Mouse (Mus musculus) forebrain, embryonic 12.5 days (tissue): ENCODE results near the gene Mef2b. TPM values are rescaled to one million over a fixed set of nuclear protein-coding genes. Genes with fewer than 3 reads are reported as not detected.

ENCODE experiments used
- ATAC-seq: fragments of 200-750 bp; cut with Nextera tagmentation; 2 replicates; pipeline ENCODE4 v1.8.0; 2017; ENCODE audit warnings: moderate TSS enrichment; ENCODE audit not compliant: low FRiP score
- H3K27ac ChIP-seq: fragments of 300-500 bp; sonication (generic); 2 replicates; pipeline ENCODE4 v1.5.1; 2016; ENCODE audit warnings: mild to moderate bottlenecking
- H3K27me3 ChIP-seq: fragments of 300-500 bp; sonication (generic); 2 replicates; pipeline ENCODE4 v1.6.1; 2016; ENCODE audit warnings: mild to moderate bottlenecking
- H3K36me3 ChIP-seq: fragments of 300-500 bp; sonication (generic); replicated peaks from 2 replicates; pipeline ENCODE4 v1.6.1; 2016; ENCODE audit warnings: mild to moderate bottlenecking
- H3K4me1 ChIP-seq: fragments of 300-500 bp; sonication (generic); 2 replicates; pipeline ENCODE4 v1.6.1; 2016
- H3K4me2 ChIP-seq: fragments of 300-500 bp; sonication (generic); 2 replicates; pipeline ENCODE4 v1.6.1; 2016; ENCODE audit warnings: mild to moderate bottlenecking, moderate library complexity
- H3K4me3 ChIP-seq: fragments of 300-500 bp; sonication (generic); replicated peaks from 2 replicates; pipeline ENCODE4 v1.5.1; 2016; ENCODE audit warnings: mild to moderate bottlenecking
- H3K9ac ChIP-seq: fragments of 300-500 bp; sonication (generic); 2 replicates; pipeline ENCODE4 v1.6.1; 2016; ENCODE audit warnings: mild to moderate bottlenecking
- H3K9me3 ChIP-seq: fragments of 300-500 bp; sonication (generic); 2 replicates; pipeline ENCODE4 v1.6.1; 2016
- WGBS: fragments of 180-500 bp; shearing (Covaris S2); methylation state at CpG from one replicate; pipeline ENCODE4 v1.1.7; 2016; 5-methylcytosine and 5-hydroxymethylcytosine counted together
- polyA plus RNA-seq: library from polyadenylated mRNA; unstranded; fragments of >200 nt; fragmentation: Nextera tagmentation; extraction: Ambion mirVana; gene quantifications from 2 replicates; pipeline ENCODE4 v1.2.1, GENCODE M21; 2016

The Mef2b gene
- polyA plus RNA-seq, 1 experiment from 2014 or later: 1.6 TPM

GRCm38 (mm10) chr8:70194191-70194590, 54.7 kb downstream of the Mef2b start:
- H3K9me3 ChIP-seq: no peaks in the 10 kb centered on the region
- ATAC-seq: no peak
- H3K36me3 ChIP-seq: no peaks in the 10 kb centered on the region
- H3K4me1 ChIP-seq: peaks cover 6% of the 10 kb centered on the region; the same call in 1 of the 2 replicates
- H3K4me3 ChIP-seq: no peak overlapping the region
- 95% methylated on average over 3 of the region's 3 CpGs for WGBS
- no peak overlapping the region for H3K9ac ChIP-seq
- H3K4me2 ChIP-seq: no peak overlapping the region
- no peak overlapping the region for H3K27ac ChIP-seq
- peaks cover 4% of the 10 kb centered on the region; the same call in 1 of the 2 replicates for H3K27me3 ChIP-seq

- H3K9ac ChIP-seq: no peak overlapping the region
- peaks cover 6% of the 10 kb centered on the region; the same call in 1 of the 2 replicates for H3K4me1 ChIP-seq
- no peaks in the 10 kb centered on the region for H3K36me3 ChIP-seq
- ATAC-seq: no peak
- no peaks in the 10 kb centered on the region for H3K9me3 ChIP-seq
- no peak overlapping the region for H3K4me2 ChIP-seq
- H3K27ac ChIP-seq: no peak overlapping the region
- H3K4me3 ChIP-seq: no peak overlapping the region
- WGBS: 78% methylated on average over 2 of the region's 2 CpGs
- peaks cover 4% of the 10 kb centered on the region; the same call in 1 of the 2 replicates for H3K27me3 ChIP-seq
Measured at GRCm38 (mm10) chr8:70195762-70196161, 56.3 kb downstream of the Mef2b start.

- no peak for ATAC-seq
Measured at GRCm38 (mm10) chr8:70197603-70198002, 58.1 kb downstream of the Mef2b start.

GRCm38 (mm10) chr8:70200098-70200681, 60.7 kb downstream of the Mef2b start:
- 83% methylated on average over 5 of the region's 5 CpGs for WGBS
- no peak; the same call in 1 of the 2 replicates for ATAC-seq

More at GRCm38 (mm10) chr8:70197603-70198002, 58.1 kb downstream of the Mef2b start:
- Histone ChIP-seq H3K9ac (no peak overlapping the region), H3K27ac (no peak overlapping the region), H3K27me3 (peaks cover 4% of the 10 kb centered on the region; the same call in 1 of the 2 replicates), H3K4me1 (peaks cover 6% of the 10 kb centered on the region; the same call in 1 of the 2 replicates), H3K4me3 (no peak overlapping the region), H3K4me2 (no peak overlapping the region), H3K9me3 (no peaks in the 10 kb centered on the region), H3K36me3 (no peaks in the 10 kb centered on the region)
- whole genome bisulfite sequencing: 43% methylated on average over 7 of the region's 7 CpGs

GRCm38 (mm10) chr8:70201417-70201816, 61.9 kb downstream of the Mef2b start:
- Histone ChIP-seq H3K36me3 (no peaks in the 10 kb centered on the region), H3K4me3 (no peak overlapping the region), H3K4me1 (peaks cover 6% of the 10 kb centered on the region; the same call in 1 of the 2 replicates), H3K4me2 (no peak overlapping the region), H3K9ac (no peak overlapping the region), H3K27me3 (no peaks in the 10 kb centered on the region), H3K9me3 (no peaks in the 10 kb centered on the region), H3K27ac (no peak overlapping the region)
- 96% methylated on average over 3 of the region's 3 CpGs for WGBS
- ATAC-seq: no peak

More at GRCm38 (mm10) chr8:70200098-70200681, 60.7 kb downstream of the Mef2b start:
- Histone ChIP-seq H3K4me1 (peaks cover 6% of the 10 kb centered on the region; the same call in 1 of the 2 replicates), H3K27ac (no peak overlapping the region), H3K4me2 (no peak overlapping the region), H3K36me3 (no peaks in the 10 kb centered on the region), H3K9me3 (no peaks in the 10 kb centered on the region), H3K4me3 (no peak overlapping the region), H3K9ac (no peak overlapping the region), H3K27me3 (no peaks in the 10 kb centered on the region)

GRCm38 (mm10) chr8:70203072-70203471, 63.6 kb downstream of the Mef2b start:
- H3K9me3 ChIP-seq: no peaks in the 10 kb centered on the region
- H3K4me2 ChIP-seq: no peak overlapping the region
- WGBS: 62% methylated on average over 4 of the region's 4 CpGs
- no peaks in the 10 kb centered on the region for H3K36me3 ChIP-seq
- no peak overlapping the region for H3K4me3 ChIP-seq
- no peak for ATAC-seq
- peaks cover 5% of the 10 kb centered on the region; the same call in 1 of the 2 replicates for H3K4me1 ChIP-seq
- 0 out of 2 replicates have a peak, but pooled peaks cover under 1% of the 10 kb centered on the region for H3K27me3 ChIP-seq
- no peak overlapping the region for H3K27ac ChIP-seq
- H3K9ac ChIP-seq: no peak overlapping the region

GRCm38 (mm10) chr8:70204757-70205156, 65.2 kb downstream of the Mef2b start:
- Histone ChIP-seq H3K4me3 (no peak overlapping the region), H3K36me3 (no peaks in the 10 kb centered on the region), H3K4me2 (no peak overlapping the region), H3K4me1 (no peaks in the 10 kb centered on the region), H3K9me3 (no peaks in the 10 kb centered on the region), H3K9ac (no peak overlapping the region), H3K27me3 (peaks cover 10% of the 10 kb centered on the region; the same call in 1 of the 2 replicates), H3K27ac (no peak overlapping the region)
- no peak for ATAC-seq
- WGBS: 76% methylated on average over 1 of the region's 1 CpGs

- ATAC-seq: no peak
- H3K9me3 ChIP-seq: no peaks in the 10 kb centered on the region
- H3K4me3 ChIP-seq: no peak overlapping the region
- H3K4me1 ChIP-seq: peaks cover 3% of the 10 kb centered on the region
- H3K27me3 ChIP-seq: peaks cover 25% of the 10 kb centered on the region
- WGBS: 37% methylated on average over 1 of the region's 1 CpGs
- H3K27ac ChIP-seq: no peak overlapping the region
- H3K9ac ChIP-seq: no peak overlapping the region
- H3K4me2 ChIP-seq: no peak overlapping the region
- H3K36me3 ChIP-seq: no peaks in the 10 kb centered on the region
Measured at GRCm38 (mm10) chr8:70208130-70208529, 68.6 kb downstream of the Mef2b start.

DNA sequence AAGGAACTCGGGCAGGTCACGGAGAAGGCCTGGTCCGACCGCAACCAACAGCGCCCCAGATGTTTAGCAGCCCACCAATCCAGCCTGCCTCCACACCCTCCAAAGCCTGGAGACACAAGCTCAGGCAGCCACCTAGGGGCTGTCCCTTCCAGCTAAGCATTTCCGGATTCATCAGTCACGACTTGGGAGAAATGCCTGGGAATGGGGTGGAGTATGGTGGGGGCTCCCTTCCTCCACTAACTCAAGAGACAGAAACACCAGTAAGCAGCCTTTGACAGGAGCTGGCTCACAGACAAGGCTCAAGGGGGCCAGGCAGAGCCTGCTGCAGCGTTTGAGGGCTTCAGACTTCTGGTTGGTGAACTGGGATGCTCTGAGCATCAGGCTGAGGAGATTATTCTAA, 71.0 kb downstream of the Mef2b start:
- H3K9ac ChIP-seq: no peak overlapping the region
- peaks cover 36% of the 10 kb centered on the region for H3K27me3 ChIP-seq
- 25% methylated on average over 8 of the region's 8 CpGs for WGBS
- ATAC-seq: no peak
- no peak overlapping the region for H3K4me3 ChIP-seq
- no peaks in the 10 kb centered on the region for H3K9me3 ChIP-seq
- no peaks in the 10 kb centered on the region for H3K36me3 ChIP-seq
- no peak overlapping the region for H3K4me2 ChIP-seq
- H3K4me1 ChIP-seq: peaks cover 6% of the 10 kb centered on the region
- no peak overlapping the region for H3K27ac ChIP-seq

DNA sequence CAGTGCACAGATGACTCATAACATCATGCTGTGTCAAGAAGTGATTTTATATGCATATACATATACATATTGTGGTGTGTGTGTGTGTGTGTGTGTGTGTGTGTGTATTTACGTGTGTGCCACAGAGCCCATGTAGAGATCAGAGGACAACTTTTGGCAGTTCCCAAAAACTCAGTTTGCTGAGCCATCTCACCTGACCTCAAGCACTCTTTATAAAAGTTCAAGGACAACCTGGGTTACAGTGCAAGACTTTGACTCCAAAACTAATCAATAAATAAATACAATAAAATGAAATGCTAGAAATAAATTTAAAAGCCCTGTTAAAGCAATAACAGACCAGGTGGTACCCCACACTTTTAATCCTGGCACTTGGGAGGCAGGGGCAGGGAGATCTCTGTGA, 71.8 kb downstream of the Mef2b start:
- no peaks in the 10 kb centered on the region for H3K9me3 ChIP-seq
- no peaks in the 10 kb centered on the region for H3K36me3 ChIP-seq
- 58% methylated on average over 1 of the region's 1 CpGs for WGBS
- peak overlapping the region; percentile 94 for H3K4me2 ChIP-seq
- H3K27me3 ChIP-seq: peaks cover 37% of the 10 kb centered on the region
- peak overlapping the region; percentile 57 for H3K4me3 ChIP-seq
- peaks cover 6% of the 10 kb centered on the region for H3K4me1 ChIP-seq
- H3K9ac ChIP-seq: peak overlapping the region; percentile 30; the same call in 1 of the 2 replicates
- H3K27ac ChIP-seq: no peak overlapping the region
- ATAC-seq: no peak

DNA sequence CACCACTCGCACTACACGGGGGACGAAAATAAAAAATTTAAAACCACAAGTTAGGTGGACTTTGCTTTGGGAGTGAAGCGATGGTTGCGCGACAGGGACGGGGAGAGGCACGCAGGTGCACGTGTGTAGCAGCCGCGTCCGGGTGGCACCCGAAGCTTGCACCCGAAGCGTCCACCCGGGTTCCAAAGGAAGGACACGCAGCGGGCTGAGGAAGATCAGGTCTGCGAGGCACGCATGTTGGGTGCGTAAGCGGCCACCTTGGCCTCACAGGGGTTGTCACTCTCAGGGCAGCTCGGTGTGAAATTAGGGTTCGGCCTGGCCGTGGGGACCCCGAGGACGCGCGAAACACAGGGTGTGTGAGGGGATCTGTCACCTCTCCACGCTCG, 72.2 kb downstream of the Mef2b start:
- Histone ChIP-seq H3K4me2 (peak overlapping the region; percentile 94), H3K36me3 (no peaks in the 10 kb centered on the region), H3K4me3 (peak overlapping the region; percentile 57), H3K27me3 (peaks cover 41% of the 10 kb centered on the region), H3K4me1 (peaks cover 6% of the 10 kb centered on the region), H3K9ac (peak overlapping the region; percentile 30), H3K9me3 (no peaks in the 10 kb centered on the region), H3K27ac (no peak overlapping the region)
- ATAC-seq: no peak; the same call in 1 of the 2 replicates
- 3% methylated on average over 31 of the region's 31 CpGs for WGBS

DNA sequence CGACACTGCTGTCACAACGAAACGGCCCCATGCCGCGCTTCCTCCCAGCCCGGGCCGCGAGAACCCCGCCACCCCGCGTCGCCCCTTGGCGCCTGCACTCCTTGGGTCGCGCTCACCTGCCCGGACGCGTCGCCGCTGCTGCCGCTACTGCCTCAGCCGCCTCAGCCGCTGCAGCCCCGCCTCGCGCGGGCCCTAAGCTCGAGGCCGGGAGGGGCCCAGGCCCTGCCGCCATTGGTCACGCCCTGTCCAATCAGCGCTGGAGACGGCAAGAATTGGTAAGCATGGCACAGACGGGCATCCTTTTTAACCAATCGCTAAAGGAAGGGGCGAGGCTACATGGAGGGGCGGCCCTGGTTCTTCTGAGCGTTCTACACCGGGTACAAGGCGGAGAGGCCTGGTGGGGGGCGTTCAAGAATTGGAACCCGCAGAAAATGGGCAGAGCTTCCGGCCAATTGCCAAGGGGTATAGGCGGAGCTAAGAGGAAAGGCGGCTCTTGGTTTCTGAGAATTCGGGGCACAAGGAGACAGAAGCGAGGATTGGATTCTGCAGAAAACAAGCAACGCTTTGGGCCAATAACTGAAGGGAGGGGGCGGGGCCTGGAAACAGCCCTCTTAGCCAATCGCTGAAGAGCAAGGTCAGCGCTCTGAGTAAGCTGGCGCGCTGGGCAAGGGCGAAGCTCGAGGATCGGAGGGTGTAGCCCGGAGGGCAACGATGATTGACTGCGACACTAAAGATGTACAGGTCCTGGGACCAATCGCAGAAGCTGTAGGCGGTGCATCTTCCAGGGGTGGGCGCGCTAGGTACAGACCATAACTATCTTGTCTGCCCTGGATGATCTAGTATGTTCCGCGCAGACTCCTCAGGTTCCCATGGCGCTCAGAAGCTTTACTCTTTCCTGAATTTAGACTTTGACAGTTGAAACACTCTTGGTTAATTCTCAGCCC, 72.9 kb downstream of the Mef2b start, which contains the start of gene Slc25a42:
Gene Slc25a42 (minus strand): TSS at position 194 of the 944 bp plus-strand sequence.
- Histone ChIP-seq H3K4me1 (peaks cover 6% of the 10 kb centered on the region), H3K9ac (peak within 1 kb of the TSS; percentile 46), H3K4me3 (peak within 1 kb of the TSS; percentile 57), H3K27ac (peak within 1 kb of the TSS; percentile 16; the same call in 1 of the 2 replicates), H3K36me3 (no peaks in the 10 kb centered on the region), H3K27me3 (peaks cover 42% of the 10 kb centered on the region), H3K4me2 (peak within 1 kb of the TSS; percentile 94), H3K9me3 (no peaks in the 10 kb centered on the region)
- peak; percentile 99 for ATAC-seq
- WGBS: 0% methylated on average over 57 of the region's 66 CpGs
